8 mouse cellular contexts compared by ENCODE assay signal in genomic region chr2:119476166-119476565, GRCm38 (mm10). TPM values are rescaled to one million over a fixed set of nuclear protein-coding genes. Genes with fewer than 3 reads are reported as not detected.
DNase-seq lines count a peak whose midpoint lies in the region; ATAC-seq and TF ChIP-seq lines count a peak whose summit lies in the region.

No protein-coding gene starts in this region.

- peaks cover 63% of the 10 kb centered on the region for H3K79me2 ChIP-seq in myocyte (ENCODE audit: control insufficient read depth, insufficient read depth)

- H3K4me2 ChIP-seq in embryonic facial prominence, embryonic 13.5 days: peak overlapping the region; percentile 66
- peak overlapping the region; percentile 60 for H3K4me2 ChIP-seq in intestine, embryonic 15.5 days (replicated peaks)
- peak overlapping the region; percentile 74 for H3K4me2 ChIP-seq in myocyte (ENCODE audit: low read depth)

- H3K4me1 ChIP-seq in embryonic facial prominence, embryonic 13.5 days: peaks cover 20% of the 10 kb centered on the region
- peaks cover 5% of the 10 kb centered on the region; the same call in 1 of the 2 replicates for H3K4me1 ChIP-seq in intestine, embryonic 15.5 days (replicated peaks)

- no peak for TF ChIP-seq POLR2A in myocyte (IDR thresholded peaks at IDR 0.05; ENCODE audit: insufficient read length, low read depth)

- H3ac ChIP-seq in myocyte (ENCODE audit: control insufficient read depth, insufficient read length): peak overlapping the region; percentile 92

- no peaks in the 10 kb centered on the region for H3K9me3 ChIP-seq in embryonic facial prominence, embryonic 13.5 days
- no peaks in the 10 kb centered on the region for H3K9me3 ChIP-seq in intestine, embryonic 15.5 days

- WGBS in embryonic facial prominence, embryonic 13.5 days: 9% methylated on average over 7 of the region's 7 CpGs
- WGBS in intestine, embryonic 15.5 days: 11% methylated on average over 7 of the region's 7 CpGs

- H3K9ac ChIP-seq in embryonic facial prominence, embryonic 13.5 days: peak overlapping the region; percentile 98
- peak overlapping the region; percentile 100; the same call in 1 of the 2 replicates for H3K9ac ChIP-seq in intestine, embryonic 15.5 days

- peak overlapping the region; percentile 92 for H3K4me3 ChIP-seq in left cerebral cortex, adult 2 months
- peak overlapping the region; percentile 95 for H3K4me3 ChIP-seq in embryonic facial prominence, embryonic 13.5 days
- peak overlapping the region; percentile 69 for H3K4me3 ChIP-seq in intestine, embryonic 15.5 days (replicated peaks)
- H3K4me3 ChIP-seq in myocyte: peak overlapping the region; percentile 80

- no peak for TF ChIP-seq CTCF in left cerebral cortex, adult 2 months (IDR thresholded peaks at IDR 0.05)

- no peaks in the 10 kb centered on the region for H3K27me3 ChIP-seq in embryonic facial prominence, embryonic 13.5 days
- no peaks in the 10 kb centered on the region for H3K27me3 ChIP-seq in intestine, embryonic 15.5 days (replicated peaks)
- H3K27me3 ChIP-seq in myocyte (ENCODE audit: control insufficient read depth, insufficient read depth, insufficient read length): no peaks in the 10 kb centered on the region

- ATAC-seq in embryonic facial prominence, embryonic 13.5 days (ENCODE audit: insufficient number of reproducible peaks, insufficient read depth, low FRiP score, low TSS enrichment, low read depth): no peak
- ATAC-seq in intestine, embryonic 15.5 days: no peak
- no peak for ATAC-seq in monocyte, adult 5-6 weeks (replicated peaks; ENCODE audit: insufficient number of reproducible peaks, low FRiP score, low TSS enrichment, poor library complexity, severe bottlenecking)

- no peak overlapping the region for H3K27ac ChIP-seq in left cerebral cortex, adult 2 months
- H3K27ac ChIP-seq in embryonic facial prominence, embryonic 13.5 days: peak overlapping the region; percentile 98; the same call in 1 of the 2 replicates
- H3K27ac ChIP-seq in intestine, embryonic 15.5 days: peak overlapping the region; percentile 99

- intact Hi-C loops in left cerebral cortex, adult 2 months (cut with DNase I): loop anchor here (5.0 kb wide), 1 partner anchor 116 kb away; no protein-coding TSS in a partner anchor

- H3K36me3 ChIP-seq in embryonic facial prominence, embryonic 13.5 days: peaks cover 14% of the 10 kb centered on the region; the same call in 1 of the 2 replicates
- no peaks in the 10 kb centered on the region for H3K36me3 ChIP-seq in intestine, embryonic 15.5 days
- no peaks in the 10 kb centered on the region for H3K36me3 ChIP-seq in myocyte (ENCODE audit: control insufficient read depth, insufficient read depth)

- no peak for DNase-seq in left cerebral cortex, adult 2 months (ENCODE audit: extremely low spot score in 1 of 2, low spot score in 2 of 2)
- no peak for DNase-seq in left cerebral cortex, adult 8-10 months (ENCODE audit: low spot score in 2 of 2)
- no peak for DNase-seq in ovary, postnatal 10 days (ENCODE audit: low spot score)
- no peak for DNase-seq in Muller cell, postnatal 12 days (ENCODE audit: inconsistent ontology term)

TF ChIP-seq in myocyte, 11 proteins besides CTCF, POLR2A, EP300 and RAD21:
- TF ChIP-seq SRF (IDR thresholded peaks at IDR 0.05; ENCODE audit: control insufficient read depth, insufficient read length, low read depth) (no peak), MAX (IDR thresholded peaks at IDR 0.05; ENCODE audit: low read depth) (no peak), MYOD1 (IDR thresholded peaks at IDR 0.05; ENCODE audit: control insufficient read depth in 1 of 3, insufficient read length in 2 of 3, low read depth in 2 of 3) (no peak), POLR2AphosphoS2 (IDR thresholded peaks at IDR 0.05; ENCODE audit: insufficient read length, low read depth) (no peak), USF1 (IDR thresholded peaks at IDR 0.05; ENCODE audit: low read depth) (no peak), E2F4 (IDR thresholded peaks at IDR 0.05; ENCODE audit: insufficient read depth) (no peak), MYOG (IDR thresholded peaks at IDR 0.05; ENCODE audit: control insufficient read depth in 1 of 3, insufficient read depth in 1 of 3, insufficient read length in 2 of 3, low read depth in 2 of 3) (no peak), TCF12 (IDR thresholded peaks at IDR 0.05; ENCODE audit: insufficient read depth, poor library complexity, severe bottlenecking) (no peak), TCF3 (IDR thresholded peaks at IDR 0.05; ENCODE audit: insufficient read length, low read depth) (no peak), CEBPB (IDR thresholded peaks at IDR 0.05; ENCODE audit: insufficient read depth, poor library complexity, severe bottlenecking) (no peak), REST (IDR thresholded peaks at IDR 0.05; ENCODE audit: insufficient read depth, insufficient read length) (no peak)
TF ChIP-seq in myocyte: peak in this region for 0.

RNA-seq across cellular contexts. Expression of gene Ino80, which starts 1.3 kb away (rescaled TPM):
- 10 to 100 TPM; 22.0 to 22.6 TPM for total RNA-seq in left cerebral cortex, adult 2 months (2021)
- 10 to 100 TPM; 21.1 to 24.9 (median 23.3) TPM for total RNA-seq in left cerebral cortex, adult 8-10 months (2022)
- polyA plus RNA-seq in embryonic facial prominence, embryonic 13.5 days (2015; fragmentation: Nextera tagmentation; extraction: Ambion mirVana): 4.5 and 4.9 TPM in 2 replicates
- 4.0 and 4.4 TPM in 2 replicates for polyA plus RNA-seq in intestine, embryonic 15.5 days (2015; fragmentation: Nextera tagmentation; extraction: Ambion mirVana)
- polyA plus RNA-seq in myocyte (2012; fragmentation: generic; extraction: Trizol): 7.3 TPM
- total RNA-seq in monocyte, adult 5-6 weeks (2017): 22.7 to 34.4 TPM (median 24.8 TPM) in 3 replicates
